Mouse (Mus musculus): ENCODE measurements around the gene Znhit1.

- TF ChIP-seq POLR2A (IDR thresholded peaks at IDR 0.05; ENCODE audit: control insufficient read depth, low read depth, low read length) = no peak
- TF ChIP-seq CTCF (IDR thresholded peaks at IDR 0.05; ENCODE audit: control insufficient read depth, insufficient read depth, insufficient replicate concordance, low read depth, low read length) = no peak
These were observed 44.4 kb downstream of the Znhit1 start for GRCm38 (mm10) chr5:136943382-136943781.

All from testis, adult 2 months (tissue).